Mouse (Mus musculus) T-cell, adult 2 months (primary cell): Measurements from ENCODE around the gene Atf2.

Experiments used
- DNase-seq: peaks from one replicate; pipeline ENCODE4 v3.0.0; 2022; ENCODE audit warnings: low spot score

Gene Atf2

DNA sequence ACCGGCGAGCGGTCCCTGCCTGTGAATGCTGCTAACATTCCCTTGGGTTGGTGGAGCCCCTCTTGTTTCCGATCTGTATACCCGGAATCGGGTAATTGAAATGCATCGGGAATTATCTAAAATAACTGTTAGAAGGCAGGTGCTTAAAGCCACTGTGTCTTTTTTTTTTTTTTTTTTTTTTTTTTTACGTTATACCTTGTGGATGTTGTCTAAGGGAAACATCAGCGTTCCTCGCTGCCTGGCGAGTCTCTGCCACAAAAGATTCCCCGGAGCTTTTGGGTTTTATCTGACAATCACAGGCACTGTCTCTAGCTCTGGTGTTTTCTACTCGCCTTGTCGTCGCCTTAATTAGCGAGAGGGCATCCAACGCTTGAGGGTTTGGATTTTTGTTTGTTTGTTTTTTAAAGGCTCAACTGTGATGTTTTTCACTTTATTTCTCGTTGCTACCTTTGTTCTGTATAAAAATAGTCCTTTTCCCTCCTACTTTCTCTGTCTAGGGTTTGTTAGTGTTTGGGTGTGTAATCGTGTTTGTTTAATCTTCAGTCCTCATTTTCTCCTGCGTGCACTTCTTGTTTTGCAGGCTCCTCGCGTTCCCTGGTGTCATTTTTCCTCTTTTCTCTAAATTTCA is 116.6 kb downstream of the Atf2 start:
- DNase-seq = no peak

DNA sequence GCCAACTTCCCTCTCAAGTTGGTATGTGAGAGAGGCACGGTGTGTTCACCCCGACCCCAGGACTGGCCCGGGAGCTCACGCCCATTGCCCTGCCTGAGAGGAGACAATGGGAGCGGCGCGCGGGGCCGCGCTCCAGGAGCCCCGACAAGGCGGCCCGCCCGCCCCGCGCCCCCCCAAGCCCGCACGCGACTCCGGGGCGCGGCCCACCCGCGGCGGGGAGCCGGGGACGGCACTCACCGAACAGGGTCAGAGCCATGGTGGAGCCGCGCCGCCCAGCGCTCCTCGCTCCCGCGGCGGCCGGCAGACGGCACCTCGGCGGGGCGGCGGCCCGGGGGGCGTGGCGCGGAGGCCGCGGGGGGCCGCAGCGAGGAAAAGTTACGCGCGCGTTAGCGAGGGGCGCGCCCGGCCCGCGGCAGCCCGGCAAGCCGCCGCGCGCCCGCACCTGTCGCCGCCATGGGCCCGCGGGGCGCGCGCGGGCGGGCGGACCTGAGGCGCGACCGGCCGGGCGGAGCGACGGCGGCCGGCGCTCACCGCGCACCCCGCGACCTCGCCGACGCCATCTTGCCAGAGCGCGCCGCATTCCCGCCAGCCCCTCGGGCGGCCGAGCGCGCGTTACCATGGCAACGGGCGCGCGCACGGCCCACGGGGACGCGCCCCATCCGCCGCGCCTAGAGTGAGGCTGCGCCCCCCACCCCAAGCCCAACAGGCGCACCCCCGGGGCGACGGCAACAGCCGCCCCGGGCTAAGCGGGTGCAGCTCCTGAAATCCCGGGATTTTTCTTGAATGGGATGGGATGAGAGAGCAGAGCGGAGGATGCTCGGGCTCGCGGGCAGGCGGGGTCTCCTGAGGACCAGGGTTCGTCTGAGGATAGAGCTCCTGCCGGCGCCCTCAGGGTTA is 117.4 kb downstream of the Atf2 start, which contains the start of gene Chn1:
TSS of gene Chn1 (minus strand) at position 561 of the 897 bp plus-strand sequence.
- DNase-seq = no peak

DNA sequence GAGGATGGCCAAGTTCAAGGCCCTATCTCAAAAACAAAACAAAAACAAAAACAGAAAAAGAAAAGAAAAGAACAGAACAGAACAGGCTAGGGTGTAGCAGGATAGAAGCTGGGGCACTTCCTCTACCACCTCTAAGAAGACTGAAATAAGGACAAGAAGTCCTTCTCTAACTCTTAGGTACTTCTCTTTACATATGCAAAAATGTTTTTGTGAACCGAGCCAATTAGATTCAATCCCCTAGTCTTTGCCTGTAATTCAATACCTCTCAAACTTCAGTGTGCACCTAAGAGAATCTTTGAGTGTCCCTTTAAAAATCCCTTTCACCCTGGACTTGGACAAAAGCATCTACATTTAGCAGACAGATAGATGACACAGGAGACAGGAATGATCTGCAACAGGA is 119.5 kb downstream of the Atf2 start:
- no peak for DNase-seq

DNA sequence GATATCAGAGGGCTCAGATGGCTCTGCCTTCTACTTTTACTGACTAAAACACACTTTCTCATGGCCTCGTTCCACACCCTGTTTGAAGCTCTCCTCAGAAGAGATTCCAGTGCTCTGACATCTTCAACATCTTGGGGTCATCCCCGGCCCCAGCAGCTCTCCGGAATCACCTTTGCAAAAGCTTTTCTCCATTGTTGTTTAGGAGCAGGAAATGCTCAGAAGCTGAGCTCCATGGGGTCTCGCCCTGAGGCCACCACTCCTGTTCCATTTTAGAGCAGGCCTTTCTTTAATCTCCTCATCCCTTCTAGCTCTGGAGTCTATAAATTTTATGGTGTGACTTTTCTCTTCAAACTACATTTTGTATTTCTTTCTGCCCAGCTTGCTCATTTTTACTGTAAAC is 123.8 kb downstream of the Atf2 start:
- DNase-seq = no peak
